Mouse (Mus musculus) olfactory bulb, adult 2 months (tissue): Measurements from ENCODE around the gene Rgsl1. TPM values are rescaled to one million over a fixed set of nuclear protein-coding genes. Genes with fewer than 3 reads are reported as not detected.

Experiments
- H3K27ac ChIP-seq: fragments of 200-500 bp; 2 replicates; pipeline ENCODE4 v1.5.1; 2012; ENCODE audit warnings: low read depth, low read length; ENCODE audit not compliant: insufficient read depth
- H3K4me1 ChIP-seq: fragments of 200-500 bp; 2 replicates; pipeline ENCODE4 v1.6.1; 2012; ENCODE audit warnings: low read length; ENCODE audit not compliant: control insufficient read depth, insufficient read depth
- H3K4me3 ChIP-seq: fragments of 200-500 bp; 2 replicates; pipeline ENCODE4 v1.5.1; 2012; ENCODE audit warnings: mild to moderate bottlenecking, low read depth, low read length, moderate library complexity; ENCODE audit not compliant: insufficient read depth
- CTCF ChIP-seq: fragments of 200-500 bp; IDR thresholded peaks from 2 replicates; pipeline ENCODE4 v1.5.1; 2012; ENCODE audit warnings: low read depth, mild to moderate bottlenecking, low read length, moderate library complexity; ENCODE audit not compliant: insufficient read depth
- POLR2A ChIP-seq: fragments of 200-500 bp; IDR thresholded peaks from 2 replicates; pipeline ENCODE4 v1.6.1; 2012; ENCODE audit warnings: mild to moderate bottlenecking, low read depth, low read length, moderate library complexity; ENCODE audit not compliant: insufficient read depth
- WGBS: fragments of 180-500 bp; shearing (Covaris S2); methylation state at CpG from one replicate; pipeline ENCODE4 v1.1.7; 2018; 5-methylcytosine and 5-hydroxymethylcytosine counted together
- polyA plus RNA-seq: library from polyadenylated mRNA; stranded (reverse); fragments of >200 nt; gene quantifications from 2 replicates; pipeline ENCODE4 v1.2.4, GENCODE M21; 2012; ENCODE audit warnings: low replicate concordance; ENCODE audit not compliant: missing spikeins, insufficient read depth, insufficient read length

Gene Rgsl1
- polyA plus RNA-seq, 1 experiment: not detected

- 89% methylated on average over 1 of the region's 1 CpGs for WGBS
- no peak overlapping the region for H3K27ac ChIP-seq
- TF ChIP-seq CTCF (no peak), POLR2A (no peak)
- H3K4me3 ChIP-seq: no peak overlapping the region
- H3K4me1 ChIP-seq: peaks cover 11% of the 10 kb centered on the region
Observed at GRCm38 (mm10) chr1:153767281-153767680, 76.7 kb downstream of the Rgsl1 start.

GRCm38 (mm10) chr1:153766298-153766697 lies 77.6 kb downstream of the Rgsl1 start:
- Histone ChIP-seq H3K4me3 (no peak overlapping the region), H3K27ac (peak overlapping the region; percentile 58), H3K4me1 (peaks cover 11% of the 10 kb centered on the region)
- 34% methylated on average over 8 of the region's 8 CpGs for WGBS
- TF ChIP-seq POLR2A (no peak), CTCF (no peak)

DNA sequence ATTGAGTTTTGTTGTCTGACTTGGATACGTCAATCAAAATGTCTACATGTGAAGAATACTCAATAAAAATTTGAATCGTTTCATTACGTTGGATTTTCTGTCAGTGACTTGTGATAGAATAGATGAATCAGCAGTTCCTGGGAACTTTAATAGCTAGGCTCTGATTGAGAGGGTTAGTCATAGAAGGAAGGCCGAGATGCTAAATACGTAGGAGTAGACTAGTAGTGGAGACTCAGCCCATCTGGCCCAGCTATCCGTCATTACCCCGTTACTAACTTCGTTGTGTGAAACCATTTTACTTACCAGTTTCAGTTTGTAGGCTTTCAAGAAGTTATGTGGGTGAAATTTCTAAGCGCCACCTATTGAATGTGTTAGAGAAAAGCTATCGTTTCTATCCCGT lies 79.8 kb downstream of the Rgsl1 start:
- no peak overlapping the region for H3K4me3 ChIP-seq
- H3K4me1 ChIP-seq: peaks cover 10% of the 10 kb centered on the region
- no peak overlapping the region for H3K27ac ChIP-seq
- TF ChIP-seq CTCF (no peak), POLR2A (no peak)
- WGBS: 64% methylated on average over 11 of the region's 11 CpGs

DNA sequence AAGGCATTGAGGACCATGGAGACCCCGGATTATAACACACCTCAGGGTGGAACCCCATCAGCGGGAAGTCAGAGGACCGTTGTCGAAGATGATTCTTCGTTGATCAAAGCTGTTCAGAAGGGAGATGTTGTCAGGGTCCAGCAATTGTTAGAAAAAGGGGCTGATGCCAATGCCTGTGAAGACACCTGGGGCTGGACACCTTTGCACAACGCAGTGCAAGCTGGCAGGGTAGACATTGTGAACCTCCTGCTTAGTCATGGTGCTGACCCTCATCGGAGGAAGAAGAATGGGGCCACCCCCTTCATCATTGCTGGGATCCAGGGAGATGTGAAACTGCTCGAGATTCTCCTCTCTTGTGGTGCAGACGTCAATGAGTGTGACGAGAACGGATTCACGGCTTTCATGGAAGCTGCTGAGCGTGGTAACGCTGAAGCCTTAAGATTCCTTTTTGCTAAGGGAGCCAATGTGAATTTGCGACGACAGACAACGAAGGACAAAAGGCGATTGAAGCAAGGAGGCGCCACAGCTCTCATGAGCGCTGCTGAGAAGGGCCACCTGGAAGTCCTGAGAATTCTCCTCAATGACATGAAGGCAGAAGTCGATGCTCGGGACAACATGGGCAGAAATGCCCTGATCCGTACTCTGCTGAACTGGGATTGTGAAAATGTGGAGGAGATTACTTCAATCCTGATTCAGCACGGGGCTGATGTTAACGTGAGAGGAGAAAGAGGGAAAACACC lies 90.0 kb downstream of the Rgsl1 start:
- Histone ChIP-seq H3K4me1 (peaks cover 11% of the 10 kb centered on the region), H3K4me3 (no peak overlapping the region), H3K27ac (no peak overlapping the region)
- WGBS: 81% methylated on average over 25 of the region's 25 CpGs
- TF ChIP-seq CTCF (no peak), POLR2A (no peak)

DNA sequence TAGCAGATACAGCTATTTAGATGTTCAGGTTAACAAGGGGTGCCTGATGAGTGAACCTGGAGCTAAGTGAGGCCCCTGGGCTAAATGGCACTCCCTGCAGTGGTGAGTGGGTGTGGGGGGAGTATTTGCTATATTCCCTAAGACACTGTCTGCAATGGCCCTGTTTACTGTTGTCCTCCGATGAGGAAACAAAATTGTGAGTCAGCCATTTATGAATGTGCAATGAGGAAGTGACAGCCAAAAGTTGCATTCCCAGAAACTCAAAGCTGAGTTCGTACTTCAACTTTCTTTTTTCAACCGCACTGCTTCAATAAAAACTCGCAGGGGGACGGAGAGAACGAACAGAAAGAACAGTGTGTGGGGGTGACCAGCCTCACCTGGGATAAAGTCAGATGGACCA lies 91.4 kb downstream of the Rgsl1 start:
- WGBS: 76% methylated on average over 6 of the region's 6 CpGs
- Histone ChIP-seq H3K4me1 (peaks cover 11% of the 10 kb centered on the region), H3K4me3 (peak overlapping the region; percentile 52; the same call in 1 of the 2 replicates), H3K27ac (peak overlapping the region; percentile 73; the same call in 1 of the 2 replicates)
- no peak for TF ChIP-seq CTCF
- TF ChIP-seq POLR2A: no peak

DNA sequence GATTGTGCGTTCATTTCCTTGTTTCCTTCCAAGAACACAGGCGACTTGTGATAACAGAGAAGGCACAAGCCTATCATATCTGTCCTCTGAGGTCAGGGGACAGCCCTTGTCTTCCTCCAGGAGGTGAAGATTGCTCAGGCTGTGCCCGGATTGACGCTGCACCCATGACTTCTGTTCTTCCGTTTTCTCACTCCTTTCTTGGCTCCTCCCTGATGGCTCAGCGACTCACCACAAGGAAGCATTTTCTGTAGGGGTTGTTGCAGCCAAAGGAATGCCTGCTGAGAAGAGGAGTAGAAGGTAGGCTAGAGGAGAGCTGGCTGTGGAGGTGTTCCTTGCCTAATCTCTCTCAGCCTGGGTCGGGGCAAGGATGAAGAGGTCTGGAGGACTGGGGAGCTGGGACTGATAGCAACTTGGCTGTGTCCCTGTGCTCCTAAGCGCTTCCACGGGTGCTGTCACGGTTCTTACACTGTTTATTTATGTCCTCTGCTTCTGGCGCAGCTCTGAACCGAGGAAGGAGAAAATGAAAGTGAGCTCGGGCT lies 92.1 kb downstream of the Rgsl1 start:
- no peak for TF ChIP-seq POLR2A
- no peak for TF ChIP-seq CTCF
- WGBS: 21% methylated on average over 13 of the region's 13 CpGs
- peaks cover 11% of the 10 kb centered on the region for H3K4me1 ChIP-seq
- peak overlapping the region; percentile 73 for H3K27ac ChIP-seq
- H3K4me3 ChIP-seq: peak overlapping the region; percentile 52

DNA sequence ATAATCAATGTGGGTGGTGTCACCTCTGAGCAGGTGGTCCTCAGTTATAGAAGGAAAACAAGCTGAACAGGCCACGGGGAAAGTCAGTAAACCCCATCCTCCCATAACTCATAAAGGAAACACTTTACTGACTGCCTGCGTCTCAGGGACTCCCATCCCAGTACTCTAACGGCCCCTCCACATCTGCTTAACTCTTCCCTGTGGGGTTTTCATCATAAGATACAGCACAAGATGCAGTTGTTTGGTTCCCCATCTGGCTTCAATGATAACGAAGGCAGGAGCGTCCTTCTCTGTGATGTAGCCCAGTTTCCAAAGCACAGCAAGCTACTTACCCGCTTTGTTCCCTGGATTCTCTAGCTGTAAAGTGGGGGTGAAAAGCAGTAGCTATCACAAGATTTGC lies 93.9 kb downstream of the Rgsl1 start:
- 45% methylated on average over 6 of the region's 6 CpGs for WGBS
- Histone ChIP-seq H3K27ac (0 out of 2 replicates have a peak overlapping the region, but pooled peaks have one; percentile 67), H3K4me1 (peaks cover 13% of the 10 kb centered on the region), H3K4me3 (peak overlapping the region; percentile 51; the same call in 1 of the 2 replicates)
- no peak for TF ChIP-seq CTCF
- no peak for TF ChIP-seq POLR2A

GRCm38 (mm10) chr1:153749211-153749801 lies 94.6 kb downstream of the Rgsl1 start, which contains the start of gene Rnasel:
Rnasel (plus strand) TSS chr1:153749426.
- WGBS: 3% methylated on average over 18 of the region's 18 CpGs
- Histone ChIP-seq H3K4me3 (peak within 1 kb of the TSS; percentile 51), H3K27ac (peak within 1 kb of the TSS; percentile 67), H3K4me1 (peaks cover 15% of the 10 kb centered on the region)
- no peak for TF ChIP-seq POLR2A
- TF ChIP-seq CTCF: no peak

DNA sequence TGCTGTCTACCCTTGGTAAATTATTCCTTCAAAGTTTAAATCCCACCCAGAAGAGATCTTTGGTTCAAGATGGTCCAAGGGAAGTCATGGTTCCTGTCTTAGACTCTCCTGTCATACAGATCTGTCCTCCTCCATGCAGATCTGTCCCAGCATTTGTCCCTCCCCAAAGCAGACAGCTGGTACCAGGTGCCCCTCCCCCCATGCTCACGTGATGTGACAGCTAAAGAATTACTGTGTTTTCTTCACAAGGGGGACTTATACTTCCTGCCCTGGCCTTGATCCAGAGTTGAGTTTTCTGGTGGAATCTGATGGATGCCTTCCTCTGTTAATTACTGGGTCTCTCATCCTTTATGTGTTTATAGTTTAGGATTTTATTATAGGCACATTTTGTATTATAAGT lies 95.4 kb downstream of the Rgsl1 start:
- Histone ChIP-seq H3K4me1 (peaks cover 15% of the 10 kb centered on the region), H3K4me3 (no peak overlapping the region), H3K27ac (no peak overlapping the region)
- TF ChIP-seq POLR2A (no peak), CTCF (no peak)
- WGBS: 7% methylated on average over 1 of the region's 1 CpGs
